In the genomic region with DNA sequence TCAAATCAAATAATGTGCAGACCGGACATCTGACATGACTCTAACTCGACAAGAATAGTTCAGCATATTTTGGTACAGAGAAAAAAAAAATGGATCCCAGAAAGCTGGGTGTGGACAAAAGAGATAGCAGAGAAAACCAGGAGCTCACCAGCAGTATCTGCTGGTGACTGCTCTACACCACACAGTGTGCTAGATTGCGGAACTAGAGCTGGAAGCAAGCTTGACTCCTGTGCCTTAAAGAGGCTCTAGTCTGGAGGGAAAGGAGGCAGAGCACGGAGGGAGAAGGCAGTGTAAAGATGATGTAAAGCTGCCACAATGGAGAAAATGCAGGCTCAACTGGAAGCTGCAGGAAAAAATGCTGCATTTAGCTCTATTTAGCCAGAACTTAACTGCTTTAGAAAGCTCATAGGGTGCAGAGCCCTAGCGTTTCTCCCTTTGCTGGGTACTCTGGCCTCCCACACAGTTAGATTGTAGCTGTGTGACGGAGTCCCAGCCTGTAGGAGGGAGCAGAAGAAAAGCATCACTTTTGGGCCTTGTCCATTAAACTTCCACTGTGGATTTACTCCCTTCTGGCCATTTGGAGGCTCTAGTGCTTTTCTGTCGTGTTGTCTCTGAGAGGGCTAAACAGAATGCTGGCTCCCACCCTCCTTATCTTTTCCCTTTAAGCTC, we compare ENCODE assay signal across 12 mouse cellular contexts.
A peak's percentile ranks its signal among the peaks of the same experiment; 100 is the strongest.
DNase-seq lines count a peak whose midpoint lies in the region; ATAC-seq lines count a peak whose summit lies in the region.
"Had no signal": no experiment of that assay in that cellular context is flagged by ENCODE, and none has a peak within 500 bp of the region (broad histone marks: within the 10 kb centered on the region; RNA-seq: fewer than 3 reads in every experiment).

No protein-coding gene starts in this region.

- DNase-seq in kidney, adult 18-20 months, result no peak
- DNase-seq in right cerebral cortex, adult 2 months (ENCODE audit: low spot score in 2 of 2), result peak; percentile 52 to 60
- no peak for DNase-seq in right cerebral cortex, postnatal 4 days
- no peak for DNase-seq in retina, embryonic 14.5 days (ENCODE audit: low spot score)
- DNase-seq in urinary bladder, adult 2 months (ENCODE audit: low spot score), result no peak
- DNase-seq: gastrocnemius, postnatal 10 days; thymus, postnatal 25 days had no signal

- H3K4me1 ChIP-seq in kidney, embryonic 14.5 days (ENCODE audit: control insufficient read depth, insufficient read depth, low read length), result no peaks in the 10 kb centered on the region
- peaks cover 46% of the 10 kb centered on the region for H3K4me1 ChIP-seq in midbrain, embryonic 13.5 days (replicated peaks)
- H3K4me1 ChIP-seq: limb, embryonic 15.5 days; lung, embryonic 15.5 days had no signal

- H3K4me2 ChIP-seq in kidney, embryonic 14.5 days (replicated peaks; ENCODE audit: low read depth, low read length), result no peak overlapping the region
- H3K4me2 ChIP-seq in midbrain, embryonic 13.5 days (replicated peaks), result no peak overlapping the region
- H3K4me2 ChIP-seq: limb, embryonic 15.5 days; lung, embryonic 15.5 days had no signal

- no peak overlapping the region for H3K9ac ChIP-seq in kidney, embryonic 14.5 days (ENCODE audit: low read depth, low read length)
- no peak overlapping the region for H3K9ac ChIP-seq in midbrain, embryonic 13.5 days (replicated peaks)
- H3K9ac ChIP-seq: limb, embryonic 15.5 days; lung, embryonic 15.5 days had no signal

- no peaks in the 10 kb centered on the region for H3K36me3 ChIP-seq in kidney, embryonic 14.5 days (ENCODE audit: control insufficient read depth, insufficient read depth, low read length)
- H3K36me3 ChIP-seq in midbrain, embryonic 13.5 days, result no peaks in the 10 kb centered on the region
- H3K36me3 ChIP-seq: limb, embryonic 15.5 days; lung, embryonic 15.5 days had no signal

- no peak overlapping the region for H3K4me3 ChIP-seq in kidney, embryonic 14.5 days (ENCODE audit: low read length)
- no peak overlapping the region for H3K4me3 ChIP-seq in midbrain, embryonic 13.5 days (replicated peaks)
- H3K4me3 ChIP-seq: limb, embryonic 15.5 days; lung, embryonic 15.5 days had no signal

- no peak overlapping the region for H3K27ac ChIP-seq in kidney, embryonic 14.5 days (ENCODE audit: low read depth, low read length)
- peak overlapping the region; percentile 41 for H3K27ac ChIP-seq in midbrain, embryonic 13.5 days
- H3K27ac ChIP-seq: limb, embryonic 15.5 days; lung, embryonic 15.5 days had no signal

- no peaks in the 10 kb centered on the region for H3K9me3 ChIP-seq in kidney, embryonic 14.5 days (ENCODE audit: control insufficient read depth, low read length)
- H3K9me3 ChIP-seq in midbrain, embryonic 13.5 days, result 0 out of 2 replicates have a peak, but pooled peaks cover 3% of the 10 kb centered on the region
- H3K9me3 ChIP-seq: limb, embryonic 15.5 days; lung, embryonic 15.5 days had no signal

- 0 out of 2 replicates have a peak, but pooled peaks have one; percentile 35 for ATAC-seq in kidney, embryonic 14.5 days (ENCODE audit: low FRiP score, low TSS enrichment)
- ATAC-seq in midbrain, embryonic 13.5 days, result no peak
- ATAC-seq: CD4-positive, CD25-positive, alpha-beta regulatory T cell, adult 4 months had no signal

- WGBS in kidney, embryonic 14.5 days, result 52% methylated on average over 7 of the region's 7 CpGs
- 66% methylated on average over 7 of the region's 7 CpGs for WGBS in midbrain, embryonic 13.5 days

- H3K27me3 ChIP-seq in kidney, embryonic 14.5 days (ENCODE audit: control insufficient read depth, insufficient read depth, low read length), result no peaks in the 10 kb centered on the region
- no peaks in the 10 kb centered on the region for H3K27me3 ChIP-seq in midbrain, embryonic 13.5 days
- H3K27me3 ChIP-seq: lung, embryonic 15.5 days had no signal

Comparison
In these comparisons a context has a peak if more than half of its experiments do, and no peak if none do; other contexts are left out.
1. DNase-seq: peak in right cerebral cortex, adult 2 months (2 of 2); none in kidney, adult 18-20 months (single experiment), right cerebral cortex, postnatal 4 days (single experiment), retina, embryonic 14.5 days (single experiment) and urinary bladder, adult 2 months (single experiment).